Mouse (Mus musculus) olfactory bulb, adult 2 months (tissue): ENCODE results near the gene Anxa4.

ENCODE experiments used
- CTCF ChIP-seq: fragments of 200-500 bp; IDR thresholded peaks from 2 replicates; pipeline ENCODE4 v1.5.1; 2012; ENCODE audit warnings: low read depth, mild to moderate bottlenecking, low read length, moderate library complexity; ENCODE audit not compliant: insufficient read depth
- POLR2A ChIP-seq: fragments of 200-500 bp; IDR thresholded peaks from 2 replicates; pipeline ENCODE4 v1.6.1; 2012; ENCODE audit warnings: mild to moderate bottlenecking, low read depth, low read length, moderate library complexity; ENCODE audit not compliant: insufficient read depth

- TF ChIP-seq CTCF (no peak), POLR2A (no peak)
These were observed 24.4 kb downstream of the Anxa4 start for GRCm38 (mm10) chr6:86768938-86769337.
